In the genomic region with DNA sequence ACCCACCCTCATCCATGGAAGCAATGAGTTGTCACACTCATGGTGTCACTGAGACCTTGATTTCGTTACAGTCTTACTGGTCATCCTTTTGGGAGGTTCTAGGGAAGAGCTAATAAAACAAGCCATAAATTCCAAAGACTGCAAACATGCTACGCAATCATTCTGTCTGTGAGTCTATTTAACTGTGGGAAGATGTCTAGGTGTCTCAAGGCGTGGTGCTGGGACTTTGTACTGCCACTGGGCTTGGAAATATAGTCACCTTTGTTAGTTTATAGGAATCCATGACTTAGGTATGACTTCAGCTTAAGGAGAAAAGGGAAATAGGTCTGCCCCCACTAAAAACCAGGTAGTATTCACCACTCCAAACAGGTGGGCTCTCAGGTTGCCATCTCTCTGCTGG, we compare ENCODE assay signal across 24 mouse cellular contexts. TPM values are rescaled to one million over a fixed set of nuclear protein-coding genes. Genes with fewer than 3 reads are reported as not detected.
A peak's percentile ranks its signal among the peaks of the same experiment; 100 is the strongest.
DNase-seq lines count a peak whose midpoint lies in the region; ATAC-seq and TF ChIP-seq lines count a peak whose summit lies in the region.
"Had no signal": no experiment of that assay in that cellular context is flagged by ENCODE, and none has a peak within 500 bp of the region (broad histone marks: within the 10 kb centered on the region; RNA-seq: fewer than 3 reads in every experiment).

No protein-coding gene starts in this region.

- H3K4me1 ChIP-seq in intestine, embryonic 15.5 days (replicated peaks), result no peaks in the 10 kb centered on the region
- no peaks in the 10 kb centered on the region for H3K4me1 ChIP-seq in intestine, postnatal 0 days (replicated peaks; ENCODE audit: control insufficient read depth, insufficient read depth, low read length)
- H3K4me1 ChIP-seq in intestine, embryonic 16.5 days (ENCODE audit: control insufficient read depth, insufficient read depth, low read length), result no peaks in the 10 kb centered on the region
- H3K4me1 ChIP-seq in hindbrain, embryonic 12.5 days, result no peaks in the 10 kb centered on the region

- peak; percentile 55 for DNase-seq in large intestine, adult 2 months (ENCODE audit: low read depth, low spot score)
- DNase-seq in yolk sac, embryonic 10.5 days (ENCODE audit: low spot score), result peak; percentile 2
- DNase-seq in spleen, postnatal 10 days (ENCODE audit: low spot score in 2 of 2), result no peak
- no peak for DNase-seq in gastrocnemius, adult 8-10 months (ENCODE audit: low spot score in 2 of 2)
- DNase-seq: adrenal gland, adult 2 months; adrenal gland, adult 8-10 months; adrenal gland, postnatal 10 days; adrenal gland, postnatal 14 days; adrenal gland, postnatal 25 days; adrenal gland, postnatal 36 days; B cell, adult 2 months; cerebellum, adult 11 months; cerebellum, adult 11-12 months had no signal

- no peak overlapping the region for H3K4me3 ChIP-seq in intestine, embryonic 15.5 days (replicated peaks)
- no peak overlapping the region for H3K4me3 ChIP-seq in intestine, postnatal 0 days (ENCODE audit: low read depth, low read length)
- no peak overlapping the region for H3K4me3 ChIP-seq in intestine, embryonic 16.5 days (ENCODE audit: low read length)
- H3K4me3 ChIP-seq in hindbrain, embryonic 12.5 days, result no peak overlapping the region

- no peaks in the 10 kb centered on the region for H3K9me3 ChIP-seq in intestine, embryonic 15.5 days
- no peaks in the 10 kb centered on the region for H3K9me3 ChIP-seq in intestine, postnatal 0 days (ENCODE audit: control insufficient read depth)
- H3K9me3 ChIP-seq in intestine, embryonic 16.5 days (ENCODE audit: control insufficient read depth, low read length), result no peaks in the 10 kb centered on the region
- no peaks in the 10 kb centered on the region for H3K9me3 ChIP-seq in hindbrain, embryonic 12.5 days (replicated peaks)
- H3K9me3 ChIP-seq: G1E had no signal

- no peak overlapping the region for H3K9ac ChIP-seq in intestine, embryonic 15.5 days
- no peak overlapping the region for H3K9ac ChIP-seq in intestine, postnatal 0 days (ENCODE audit: low read depth, low read length)
- no peak overlapping the region for H3K9ac ChIP-seq in intestine, embryonic 16.5 days (ENCODE audit: low read depth, low read length)
- H3K9ac ChIP-seq in hindbrain, embryonic 12.5 days, result no peak overlapping the region

- H3K36me3 ChIP-seq in intestine, embryonic 15.5 days, result no peaks in the 10 kb centered on the region
- H3K36me3 ChIP-seq in intestine, postnatal 0 days (ENCODE audit: control insufficient read depth, insufficient read depth), result no peaks in the 10 kb centered on the region
- H3K36me3 ChIP-seq in intestine, embryonic 16.5 days (ENCODE audit: control insufficient read depth, insufficient read depth, low read length), result no peaks in the 10 kb centered on the region
- no peaks in the 10 kb centered on the region for H3K36me3 ChIP-seq in hindbrain, embryonic 12.5 days
- H3K36me3 ChIP-seq: G1E had no signal

- ATAC-seq in intestine, embryonic 15.5 days, result peak; percentile 67; the same call in 1 of the 2 replicates
- no peak for ATAC-seq in intestine, postnatal 0 days
- peak; percentile 69 for ATAC-seq in intestine, embryonic 16.5 days
- ATAC-seq in hindbrain, embryonic 12.5 days (ENCODE audit: low FRiP score), result no peak
- ATAC-seq: activated CD4-positive, CD25-positive, alpha-beta regulatory T cell, adult 4 months; CD4-positive, CD25-positive, alpha-beta regulatory T cell, adult 4 months; Patski had no signal

- H3K4me2 ChIP-seq in intestine, embryonic 15.5 days (replicated peaks), result no peak overlapping the region
- H3K4me2 ChIP-seq in intestine, postnatal 0 days (replicated peaks; ENCODE audit: low read depth), result no peak overlapping the region
- no peak overlapping the region for H3K4me2 ChIP-seq in intestine, embryonic 16.5 days (ENCODE audit: low read depth, low read length)
- H3K4me2 ChIP-seq in hindbrain, embryonic 12.5 days (replicated peaks), result no peak overlapping the region

- H3K27ac ChIP-seq in intestine, embryonic 15.5 days, result no peak overlapping the region
- H3K27ac ChIP-seq in intestine, postnatal 0 days (ENCODE audit: low read depth, low read length), result no peak overlapping the region
- no peak overlapping the region for H3K27ac ChIP-seq in intestine, embryonic 16.5 days (ENCODE audit: low read length)
- no peak overlapping the region for H3K27ac ChIP-seq in hindbrain, embryonic 12.5 days

- 45% methylated on average over 3 of the region's 3 CpGs for WGBS in intestine, embryonic 15.5 days
- 38% methylated on average over 3 of the region's 3 CpGs for WGBS in intestine, postnatal 0 days
- WGBS in intestine, embryonic 16.5 days, result 44% methylated on average over 3 of the region's 3 CpGs
- WGBS in large intestine, adult 2 months, result 31% methylated on average over 3 of the region's 3 CpGs
- WGBS in hindbrain, embryonic 12.5 days, result 82% methylated on average over 3 of the region's 3 CpGs

- no peak for TF ChIP-seq CTCF in intestine, postnatal 0 days (IDR thresholded peaks at IDR 0.05; ENCODE audit: low read depth)

- no peaks in the 10 kb centered on the region for H3K27me3 ChIP-seq in intestine, embryonic 15.5 days (replicated peaks)
- H3K27me3 ChIP-seq in intestine, postnatal 0 days (replicated peaks; ENCODE audit: control insufficient read depth, insufficient read depth, low read length), result no peaks in the 10 kb centered on the region
- H3K27me3 ChIP-seq in intestine, embryonic 16.5 days (replicated peaks; ENCODE audit: control insufficient read depth, insufficient read depth, low read length), result no peaks in the 10 kb centered on the region
- H3K27me3 ChIP-seq in hindbrain, embryonic 12.5 days, result no peaks in the 10 kb centered on the region

RNA-seq across cellular contexts. Expression of a gene that starts 17.7 kb away (rescaled TPM):
- 0.05 TPM in 1 of 2 replicates, not detected in the other for polyA plus RNA-seq in intestine, embryonic 15.5 days (2015; fragmentation: Nextera tagmentation; extraction: Ambion mirVana)
- 0.09 TPM in 1 of 2 replicates, not detected in the other for polyA plus RNA-seq in intestine, postnatal 0 days (2015; fragmentation: Nextera tagmentation; extraction: Ambion mirVana)
- polyA plus RNA-seq in intestine, embryonic 16.5 days (2015; fragmentation: Nextera tagmentation; extraction: Ambion mirVana), result 0.09 and 0.24 TPM in 2 replicates
- 0.04 and 0.05 TPM in 2 replicates for polyA plus RNA-seq in large intestine, adult 2 months (2012; rRNA removed)
- total RNA-seq in gastrocnemius, adult 8-10 months (2022), result not detected
- 0.05 TPM in 1 of 2 replicates, not detected in the other for polyA plus RNA-seq in hindbrain, embryonic 12.5 days (2016; fragmentation: Nextera tagmentation; extraction: Ambion mirVana)
- total RNA-seq: CH12.LX, MEL had no signal
- polyA plus RNA-seq: activated CD4-positive, CD25-positive, alpha-beta regulatory T cell, adult 4 months; C2C12; CD4-positive, CD25-positive, alpha-beta regulatory T cell, adult 4 months; G1E had no signal

Comparison
In these comparisons a context has a peak if more than half of its experiments do, and no peak if none do; other contexts are left out.
1. ATAC-seq: peak in intestine, embryonic 15.5 days (single experiment) and intestine, embryonic 16.5 days (single experiment); none in intestine, postnatal 0 days (single experiment) and hindbrain, embryonic 12.5 days (single experiment).
2. DNase-seq: peak in large intestine, adult 2 months (single experiment) and yolk sac, embryonic 10.5 days (single experiment); none in spleen, postnatal 10 days (0 of 2) and gastrocnemius, adult 8-10 months (0 of 2).